Mouse (Mus musculus) erythroblast, embryonic 14.5 days (primary cell): ENCODE results near the gene Tns3.

Experiments
- GATA1 ChIP-seq: IDR thresholded peaks from 2 replicates; pipeline ENCODE4 v1.6.1; 2012; ENCODE audit warnings: low read length, inconsistent platforms, mixed read lengths
- TAL1 ChIP-seq: IDR thresholded peaks from 3 replicates; pipeline ENCODE4 v1.6.1; 2012; ENCODE audit warnings: low read length, inconsistent platforms, mixed read lengths

- no peak for TF ChIP-seq GATA1
- no peak for TF ChIP-seq TAL1
Measured at GRCm38 (mm10) chr11:8530036-8530435, 134.3 kb downstream of the Tns3 start.
